Mouse (Mus musculus) midbrain, embryonic 12.5 days (tissue): Measurements from ENCODE around the gene Tagln. TPM values are rescaled to one million over a fixed set of nuclear protein-coding genes. Genes with fewer than 3 reads are reported as not detected.

Experiments used
- ATAC-seq: fragments of 200-750 bp; cut with Nextera tagmentation; 2 replicates; pipeline ENCODE4 v1.8.0; 2017; ENCODE audit warnings: low read depth, moderate TSS enrichment, moderate library complexity; ENCODE audit not compliant: low FRiP score
- H3K27ac ChIP-seq: fragments of 300-500 bp; sonication (generic); replicated peaks from 2 replicates; pipeline ENCODE4 v1.5.1; 2016; ENCODE audit warnings: mild to moderate bottlenecking
- H3K27me3 ChIP-seq: fragments of 300-500 bp; sonication (generic); 2 replicates; pipeline ENCODE4 v1.6.1; 2016; ENCODE audit warnings: mild to moderate bottlenecking
- H3K36me3 ChIP-seq: fragments of 300-500 bp; sonication (generic); 2 replicates; pipeline ENCODE4 v1.6.1; 2016
- H3K4me1 ChIP-seq: fragments of 300-500 bp; sonication (generic); 2 replicates; pipeline ENCODE4 v1.6.1; 2016
- H3K4me2 ChIP-seq: fragments of 300-500 bp; sonication (generic); replicated peaks from 2 replicates; pipeline ENCODE4 v1.6.1; 2016; ENCODE audit warnings: mild to moderate bottlenecking, moderate library complexity
- H3K4me3 ChIP-seq: fragments of 300-500 bp; sonication (generic); 2 replicates; pipeline ENCODE4 v1.5.1; 2016; ENCODE audit warnings: mild to moderate bottlenecking
- H3K9ac ChIP-seq: fragments of 300-500 bp; sonication (generic); replicated peaks from 2 replicates; pipeline ENCODE4 v1.6.1; 2016; ENCODE audit warnings: mild to moderate bottlenecking, moderate library complexity
- H3K9me3 ChIP-seq: fragments of 300-500 bp; sonication (generic); 2 replicates; pipeline ENCODE4 v1.6.1; 2016; ENCODE audit warnings: mild to moderate bottlenecking
- WGBS: fragments of 180-500 bp; shearing (Covaris S2); methylation state at CpG from one replicate; pipeline ENCODE4 v1.1.7; 2016; 5-methylcytosine and 5-hydroxymethylcytosine counted together
- polyA plus RNA-seq: library from polyadenylated mRNA; unstranded; fragments of >200 nt; fragmentation: Nextera tagmentation; extraction: Ambion mirVana; gene quantifications from 2 replicates; pipeline ENCODE4 v1.2.1, GENCODE M21; 2016

Tagln gene
- polyA plus RNA-seq: 26.6 and 31.6 TPM in 2 replicates

DNA sequence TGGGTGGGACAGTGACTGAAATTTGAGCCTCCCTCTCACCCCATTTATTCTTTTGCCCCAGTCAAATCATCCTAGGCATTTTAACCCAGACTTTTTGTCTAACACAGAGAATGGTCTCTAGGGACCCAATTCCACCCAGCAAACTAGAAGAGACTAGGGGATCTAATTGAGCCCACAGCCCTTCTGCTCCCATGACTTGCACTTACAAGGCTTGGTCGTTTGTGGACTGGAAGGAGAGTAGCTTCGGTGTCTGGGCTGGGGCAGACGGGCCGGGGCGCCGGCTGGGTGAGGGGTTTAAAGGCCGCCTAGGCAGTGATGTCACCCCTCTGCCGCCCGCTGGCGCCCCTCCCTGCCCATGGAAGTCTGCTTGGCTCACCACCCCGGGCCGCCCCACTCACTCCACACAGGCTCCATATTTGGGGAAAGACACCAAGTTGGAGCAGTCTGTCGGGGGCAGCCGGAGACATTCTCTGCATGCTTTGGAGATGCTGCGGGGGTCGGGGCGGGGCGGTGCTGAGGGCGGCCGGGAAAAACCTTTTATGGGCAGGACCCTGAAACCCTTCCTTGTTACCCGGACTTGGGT is at the start of gene Tagln:
TSS of gene Tagln (minus strand) at position 431 of the 583 bp plus-strand sequence.
- Histone ChIP-seq H3K4me2 (peak within 1 kb of the TSS; percentile 40), H3K4me1 (peaks cover 6% of the 10 kb centered on the region; the same call in 1 of the 2 replicates), H3K9ac (0 out of 2 replicates have a peak within 1 kb of the TSS, but pooled peaks have one; percentile 24), H3K27ac (no peak within 1 kb of the TSS), H3K9me3 (no peaks in the 10 kb centered on the region), H3K27me3 (peaks cover 7% of the 10 kb centered on the region; the same call in 1 of the 2 replicates), H3K36me3 (peaks cover 28% of the 10 kb centered on the region), H3K4me3 (peak within 1 kb of the TSS; percentile 10; the same call in 1 of the 2 replicates)
- 9% methylated on average over 21 of the region's 21 CpGs for WGBS
- ATAC-seq: no peak

DNA sequence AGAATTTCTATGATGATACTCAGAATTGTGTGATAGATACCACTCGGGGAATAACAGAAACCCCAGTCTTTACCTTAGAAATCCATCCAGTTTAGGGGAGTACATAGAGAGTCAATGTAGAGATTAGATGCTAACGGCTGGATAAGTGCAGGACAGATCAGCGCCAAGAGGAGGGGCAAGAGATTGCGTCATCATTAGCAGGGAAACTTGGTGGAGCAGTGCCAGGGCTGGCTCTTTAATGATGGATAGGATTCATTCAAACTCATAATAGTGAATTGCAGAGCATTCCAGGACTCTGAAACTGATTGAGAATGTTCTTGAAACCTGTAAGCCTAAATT is 49.3 kb upstream of the Tagln start:
- H3K4me1 ChIP-seq: peaks cover 34% of the 10 kb centered on the region
- H3K36me3 ChIP-seq: 0 out of 2 replicates have a peak, but pooled peaks cover 4% of the 10 kb centered on the region
- H3K27me3 ChIP-seq: no peaks in the 10 kb centered on the region
- no peaks in the 10 kb centered on the region for H3K9me3 ChIP-seq
- WGBS: 0% methylated on average over 4 of the region's 4 CpGs
- peak overlapping the region; percentile 94 for H3K4me2 ChIP-seq
- H3K4me3 ChIP-seq: peak overlapping the region; percentile 98
- ATAC-seq: peak; percentile 74
- peak overlapping the region; percentile 97 for H3K9ac ChIP-seq
- H3K27ac ChIP-seq: peak overlapping the region; percentile 96

DNA sequence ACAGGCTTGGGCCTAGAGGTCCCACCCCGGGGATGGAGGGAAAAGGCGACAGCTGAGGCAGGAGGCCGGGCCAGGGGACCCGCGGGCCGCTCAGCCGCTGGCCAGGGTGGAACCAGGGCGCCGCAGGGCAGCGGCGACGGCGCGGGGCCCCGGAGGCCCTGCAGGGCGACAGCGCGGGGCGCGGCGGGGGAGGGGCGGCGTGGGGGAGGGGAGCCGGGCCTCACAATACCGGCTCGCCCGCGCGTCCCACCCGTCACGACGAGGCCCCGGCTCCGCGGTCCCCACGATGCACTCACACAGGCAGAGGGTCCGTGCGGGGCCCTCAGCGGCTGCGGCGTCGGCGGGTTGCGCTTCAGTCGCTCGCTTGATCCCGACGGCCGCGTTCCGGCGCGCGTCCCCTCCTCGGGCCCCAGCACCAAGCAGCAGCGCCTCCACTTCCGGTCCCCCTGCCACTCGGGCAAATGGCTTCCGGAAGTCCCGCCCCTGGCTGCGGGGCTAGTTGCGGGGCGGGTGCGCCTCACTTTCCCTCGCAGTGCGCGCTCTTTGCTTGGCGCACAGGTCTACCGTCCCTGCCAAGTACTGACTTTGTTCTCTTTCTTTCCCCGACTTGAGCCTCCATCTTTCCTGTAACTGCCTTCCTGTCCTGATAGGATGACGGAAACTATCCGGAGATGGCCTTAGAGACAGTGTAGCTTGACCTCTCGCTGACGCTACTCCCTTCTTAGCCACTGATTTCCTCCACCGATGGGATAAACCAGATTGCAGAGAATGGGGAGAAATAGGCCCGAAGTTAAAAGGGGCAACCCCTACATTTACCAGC is 48.8 kb upstream of the Tagln start:
- peak overlapping the region; percentile 94 for H3K4me2 ChIP-seq
- under 1% methylated on average over 64 of the region's 76 CpGs for WGBS
- H3K27me3 ChIP-seq: no peaks in the 10 kb centered on the region
- H3K4me1 ChIP-seq: peaks cover 39% of the 10 kb centered on the region
- peak overlapping the region; percentile 97 for H3K9ac ChIP-seq
- H3K27ac ChIP-seq: peak overlapping the region; percentile 96
- peak overlapping the region; percentile 98 for H3K4me3 ChIP-seq
- ATAC-seq: peak; percentile 94
- 0 out of 2 replicates have a peak, but pooled peaks cover 4% of the 10 kb centered on the region for H3K36me3 ChIP-seq
- H3K9me3 ChIP-seq: no peaks in the 10 kb centered on the region

DNA sequence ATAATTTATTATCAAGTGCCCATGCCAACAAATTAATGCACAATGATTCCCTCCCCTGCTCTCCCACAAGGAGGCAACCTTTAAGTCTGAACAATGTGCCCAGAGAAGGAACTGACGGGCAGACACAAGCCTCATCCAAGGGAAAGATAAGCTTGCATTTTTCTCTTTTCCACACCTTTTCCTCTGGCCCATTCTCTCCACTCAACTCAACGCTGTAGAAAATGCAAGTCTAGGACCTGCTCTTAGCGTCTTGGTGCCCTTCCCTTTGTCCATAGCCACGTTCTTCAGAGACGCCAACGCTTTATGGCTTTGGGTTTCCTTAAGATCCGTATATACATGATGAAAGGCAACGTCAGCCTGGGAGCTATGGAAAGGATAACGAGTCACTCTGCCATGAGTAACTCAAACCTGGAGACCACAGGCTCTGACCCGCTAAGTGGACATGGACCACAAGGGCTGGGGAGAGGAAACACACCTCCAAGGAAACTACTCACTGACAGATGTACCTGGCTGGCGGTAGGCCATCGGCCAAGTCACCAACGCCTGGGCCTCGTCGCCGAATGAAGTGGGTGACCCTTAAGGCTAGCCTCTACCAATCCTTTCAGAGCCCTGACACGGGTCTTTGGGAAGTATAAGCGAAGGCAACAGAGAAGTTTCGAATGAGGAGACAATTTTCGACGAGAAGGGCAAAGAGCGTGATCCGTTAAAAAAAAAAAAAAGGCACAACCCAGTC is 48.0 kb upstream of the Tagln start:
- H3K36me3 ChIP-seq: 0 out of 2 replicates have a peak, but pooled peaks cover 4% of the 10 kb centered on the region
- WGBS: 2% methylated on average over 23 of the region's 23 CpGs
- peaks cover 39% of the 10 kb centered on the region for H3K4me1 ChIP-seq
- peak overlapping the region; percentile 94 for H3K4me2 ChIP-seq
- H3K27ac ChIP-seq: peak overlapping the region; percentile 96
- H3K4me3 ChIP-seq: peak overlapping the region; percentile 98
- no peaks in the 10 kb centered on the region for H3K27me3 ChIP-seq
- ATAC-seq: peak; percentile 14; the same call in 1 of the 2 replicates
- peak overlapping the region; percentile 97 for H3K9ac ChIP-seq
- H3K9me3 ChIP-seq: no peaks in the 10 kb centered on the region

DNA sequence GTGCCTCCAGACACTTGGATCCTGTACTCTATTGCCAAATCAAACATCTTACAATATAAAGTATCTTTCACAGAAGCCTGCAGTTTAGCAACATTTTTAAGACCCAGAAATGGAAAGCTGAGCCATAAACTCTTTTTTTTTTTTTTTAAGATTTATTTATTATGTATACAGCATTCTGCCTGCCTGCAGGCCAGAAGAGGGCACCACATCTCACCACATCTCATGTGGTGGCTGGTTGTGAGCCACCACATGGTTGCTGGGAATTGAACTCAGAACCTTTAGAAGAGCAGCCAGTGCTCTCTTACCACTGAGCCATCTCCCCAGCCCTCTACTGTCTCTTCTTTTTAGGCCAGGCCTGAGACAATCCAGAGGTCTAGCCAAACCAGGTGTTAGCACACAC is 45.5 kb upstream of the Tagln start:
- H3K27me3 ChIP-seq: no peaks in the 10 kb centered on the region
- H3K9ac ChIP-seq: no peak overlapping the region
- peaks cover 39% of the 10 kb centered on the region for H3K4me1 ChIP-seq
- H3K4me2 ChIP-seq: no peak overlapping the region
- H3K27ac ChIP-seq: no peak overlapping the region
- H3K36me3 ChIP-seq: 0 out of 2 replicates have a peak, but pooled peaks cover 9% of the 10 kb centered on the region
- ATAC-seq: no peak
- H3K4me3 ChIP-seq: no peak overlapping the region
- H3K9me3 ChIP-seq: no peaks in the 10 kb centered on the region

DNA sequence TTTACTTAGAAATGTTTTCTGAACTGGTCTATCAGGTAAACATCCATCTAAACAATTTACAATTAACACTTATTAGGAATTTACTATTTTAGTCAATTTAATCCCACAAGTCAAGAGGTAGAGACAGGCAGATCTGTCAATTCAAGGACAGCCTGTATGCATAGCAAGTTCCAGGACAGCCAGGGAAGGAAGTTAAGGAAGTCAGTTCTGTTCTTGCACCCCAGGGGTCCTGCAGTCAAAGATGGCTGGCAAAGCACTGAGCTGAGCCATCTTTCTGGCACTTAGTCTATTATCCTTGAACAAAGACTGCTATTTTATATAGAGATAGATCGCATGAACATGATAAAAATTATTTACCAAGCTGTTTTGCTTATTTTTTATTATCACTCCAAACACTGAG is 44.8 kb upstream of the Tagln start:
- H3K9me3 ChIP-seq: no peaks in the 10 kb centered on the region
- WGBS: 100% methylated on average over 1 of the region's 1 CpGs
- no peak overlapping the region for H3K4me2 ChIP-seq
- H3K36me3 ChIP-seq: peaks cover 15% of the 10 kb centered on the region; the same call in 1 of the 2 replicates
- no peak overlapping the region for H3K4me3 ChIP-seq
- peaks cover 36% of the 10 kb centered on the region for H3K4me1 ChIP-seq
- no peak for ATAC-seq
- H3K27me3 ChIP-seq: no peaks in the 10 kb centered on the region
- H3K9ac ChIP-seq: no peak overlapping the region
- no peak overlapping the region for H3K27ac ChIP-seq

DNA sequence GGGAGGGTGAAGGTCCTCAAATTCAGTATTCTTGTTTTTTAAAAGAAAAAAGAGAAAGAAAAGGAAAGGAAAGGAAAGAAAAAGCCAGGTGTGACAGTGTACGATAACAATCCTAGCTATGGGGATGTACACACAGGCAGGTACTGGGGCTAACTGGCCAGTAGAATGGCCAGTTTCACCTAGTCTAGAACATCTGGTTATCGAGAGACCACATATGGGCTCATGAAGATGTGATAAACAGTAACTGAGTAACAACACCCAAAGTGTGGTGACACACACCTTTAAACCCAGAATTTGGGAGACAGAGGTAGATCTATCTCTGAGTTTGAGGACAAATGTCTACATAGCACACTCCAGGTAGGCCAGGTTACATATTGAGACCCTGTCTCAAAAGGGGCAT is 43.9 kb upstream of the Tagln start:
- Histone ChIP-seq H3K27ac (no peak overlapping the region), H3K9me3 (no peaks in the 10 kb centered on the region), H3K36me3 (peaks cover 21% of the 10 kb centered on the region), H3K9ac (no peak overlapping the region), H3K4me1 (peaks cover 30% of the 10 kb centered on the region), H3K4me3 (no peak overlapping the region), H3K4me2 (no peak overlapping the region), H3K27me3 (no peaks in the 10 kb centered on the region)
- ATAC-seq: no peak
- WGBS: 96% methylated on average over 2 of the region's 2 CpGs

DNA sequence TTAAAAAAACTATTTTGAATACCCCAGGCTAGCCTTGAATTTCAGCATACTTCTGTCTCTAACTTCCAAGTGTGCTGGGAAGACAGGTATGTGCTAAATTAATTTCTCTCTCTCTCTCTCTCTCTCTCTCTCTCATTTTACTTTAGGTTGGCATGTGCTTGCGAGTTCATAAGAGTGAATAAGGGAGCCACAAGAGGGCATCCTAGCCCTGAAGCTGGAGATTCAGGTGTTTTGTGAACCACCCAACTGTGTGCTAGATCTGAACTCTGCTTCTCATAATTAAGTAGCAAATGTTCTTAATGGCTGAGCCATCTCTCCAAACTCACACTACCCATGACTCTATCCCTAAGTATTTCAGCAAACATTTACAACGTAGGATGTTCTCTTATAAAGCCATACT is 41.0 kb upstream of the Tagln start:
- peaks cover 13% of the 10 kb centered on the region for H3K4me1 ChIP-seq
- no peak overlapping the region for H3K27ac ChIP-seq
- H3K36me3 ChIP-seq: peaks cover 43% of the 10 kb centered on the region
- H3K27me3 ChIP-seq: no peaks in the 10 kb centered on the region
- no peaks in the 10 kb centered on the region for H3K9me3 ChIP-seq
- 87% methylated on average over 2 of the region's 2 CpGs for WGBS
- ATAC-seq: no peak
- no peak overlapping the region for H3K9ac ChIP-seq
- no peak overlapping the region for H3K4me3 ChIP-seq
- H3K4me2 ChIP-seq: no peak overlapping the region

DNA sequence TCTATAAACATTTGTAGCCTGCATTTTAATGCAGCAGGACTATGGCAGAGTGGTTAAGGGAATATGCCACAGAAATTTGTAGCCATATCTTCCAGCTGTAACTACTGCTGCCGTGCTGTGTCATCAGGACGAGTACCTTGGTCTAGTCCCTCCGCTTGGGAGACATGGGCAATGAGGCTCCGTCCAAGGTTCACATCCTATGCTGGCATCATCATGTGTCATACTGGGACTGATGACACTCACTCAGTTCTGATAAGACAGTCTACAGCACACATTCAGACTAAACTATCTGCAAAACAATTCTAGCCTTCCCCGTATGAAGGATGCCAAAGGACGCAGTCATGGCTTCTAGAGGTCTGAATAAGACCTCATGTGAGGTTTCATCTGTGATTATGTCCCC is 27.7 kb upstream of the Tagln start:
- ATAC-seq: no peak
- H3K4me3 ChIP-seq: no peak overlapping the region
- peaks cover 76% of the 10 kb centered on the region for H3K36me3 ChIP-seq
- no peaks in the 10 kb centered on the region for H3K27me3 ChIP-seq
- H3K9me3 ChIP-seq: no peaks in the 10 kb centered on the region
- H3K27ac ChIP-seq: no peak overlapping the region
- H3K4me1 ChIP-seq: no peaks in the 10 kb centered on the region
- no peak overlapping the region for H3K9ac ChIP-seq
- WGBS: 94% methylated on average over 6 of the region's 6 CpGs
- no peak overlapping the region for H3K4me2 ChIP-seq

DNA sequence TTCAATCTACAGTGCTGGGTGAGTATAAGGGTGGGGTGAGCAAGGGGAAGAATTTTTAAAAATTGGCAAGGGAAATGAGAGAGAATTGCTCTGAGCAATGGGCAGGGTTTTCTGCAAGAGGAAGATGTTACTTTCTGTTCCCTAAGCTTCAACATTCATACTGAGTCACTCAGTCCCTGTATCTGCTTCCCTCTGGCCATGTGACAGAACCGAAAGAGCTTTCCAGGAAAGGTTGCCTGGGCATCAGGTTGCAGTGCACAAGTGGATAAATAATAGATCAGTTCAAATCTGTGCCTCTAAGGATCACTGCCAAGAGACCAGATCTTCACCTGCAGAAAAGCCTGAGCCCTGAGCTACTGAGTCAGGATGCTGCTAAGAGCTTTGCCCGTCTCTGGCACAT is 26.0 kb upstream of the Tagln start:
- H3K9ac ChIP-seq: no peak overlapping the region
- H3K4me3 ChIP-seq: no peak overlapping the region
- ATAC-seq: no peak
- peaks cover 61% of the 10 kb centered on the region for H3K36me3 ChIP-seq
- WGBS: 89% methylated on average over 2 of the region's 2 CpGs
- no peak overlapping the region for H3K27ac ChIP-seq
- no peak overlapping the region for H3K4me2 ChIP-seq
- H3K4me1 ChIP-seq: no peaks in the 10 kb centered on the region; the same call in 1 of the 2 replicates
- no peaks in the 10 kb centered on the region for H3K27me3 ChIP-seq
- no peaks in the 10 kb centered on the region for H3K9me3 ChIP-seq

DNA sequence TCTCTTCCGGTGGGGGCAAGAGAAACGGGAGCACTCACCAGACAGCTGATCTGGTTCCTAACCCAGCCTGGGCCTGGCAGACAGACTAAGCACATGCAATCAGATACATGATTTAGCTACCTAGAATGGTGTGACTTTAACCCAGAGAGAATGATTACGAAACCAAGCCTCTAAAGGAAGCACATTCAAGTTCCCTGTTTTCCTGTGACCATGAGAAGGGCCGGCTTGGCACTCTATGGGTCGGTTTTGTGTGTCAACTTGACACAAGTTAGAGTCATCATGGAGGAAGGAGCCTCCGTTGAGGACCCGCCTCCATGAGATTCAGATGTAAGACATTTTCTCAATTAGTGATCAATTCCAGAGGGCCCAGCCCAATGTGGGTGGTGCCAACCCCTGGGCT is 23.8 kb upstream of the Tagln start:
- WGBS: 84% methylated on average over 7 of the region's 7 CpGs
- H3K9me3 ChIP-seq: no peaks in the 10 kb centered on the region
- H3K27ac ChIP-seq: no peak overlapping the region
- no peak for ATAC-seq
- no peaks in the 10 kb centered on the region for H3K27me3 ChIP-seq
- H3K36me3 ChIP-seq: peaks cover 45% of the 10 kb centered on the region
- peaks cover 14% of the 10 kb centered on the region for H3K4me1 ChIP-seq
- H3K4me3 ChIP-seq: no peak overlapping the region
- no peak overlapping the region for H3K4me2 ChIP-seq
- H3K9ac ChIP-seq: no peak overlapping the region

DNA sequence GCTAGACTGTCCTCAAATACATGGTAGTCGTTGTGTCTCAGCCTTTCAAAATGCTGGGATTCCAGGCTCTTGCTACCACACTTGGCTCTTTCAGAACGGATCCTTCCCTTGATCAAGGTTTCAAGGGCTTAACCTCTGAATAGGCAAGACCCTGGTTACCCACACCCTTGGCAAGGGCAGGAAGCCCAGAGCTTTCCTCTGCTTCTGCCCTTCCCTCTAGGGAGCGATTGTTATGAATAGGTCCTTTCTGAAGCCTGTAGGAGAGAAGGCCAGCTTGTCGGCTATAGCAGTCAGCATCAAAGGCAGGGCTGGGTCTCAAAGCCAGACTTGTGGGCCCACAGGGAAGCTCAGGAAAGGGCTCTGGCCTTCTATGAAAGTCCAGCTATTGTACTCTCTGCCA is 23.0 kb upstream of the Tagln start:
- Histone ChIP-seq H3K4me1 (peaks cover 21% of the 10 kb centered on the region), H3K36me3 (peaks cover 37% of the 10 kb centered on the region), H3K27me3 (no peaks in the 10 kb centered on the region), H3K4me2 (no peak overlapping the region), H3K27ac (no peak overlapping the region; the same call in 1 of the 2 replicates), H3K9ac (no peak overlapping the region), H3K9me3 (no peaks in the 10 kb centered on the region), H3K4me3 (no peak overlapping the region)
- ATAC-seq: no peak
- 44% methylated on average over 4 of the region's 4 CpGs for WGBS
